Mouse (Mus musculus) lung, postnatal 0 days (tissue): ENCODE results near the gene Ppp2r5a. TPM values are rescaled to one million over a fixed set of nuclear protein-coding genes. Genes with fewer than 3 reads are reported as not detected.

Experiments
- ATAC-seq: fragments of 200-750 bp; cut with Nextera tagmentation; 2 replicates; pipeline ENCODE4 v1.8.0; 2017; ENCODE audit warnings: moderate library complexity
- DNase-seq: peaks from one replicate; pipeline ENCODE4 v3.0.0-alpha.2; 2016; ENCODE audit warnings: low spot score
- H3K27ac ChIP-seq: fragments of 300-500 bp; sonication (generic); 2 replicates; pipeline ENCODE4 v1.5.1; 2014; ENCODE audit warnings: antibody characterized with exemption, mild to moderate bottlenecking, low read length, mixed read lengths
- H3K27me3 ChIP-seq: fragments of 300-500 bp; sonication (generic); replicated peaks from 2 replicates; pipeline ENCODE4 v1.6.1; 2014; ENCODE audit warnings: low read length, mixed read lengths; ENCODE audit not compliant: insufficient read depth
- H3K36me3 ChIP-seq: fragments of 300-500 bp; sonication (generic); 2 replicates; pipeline ENCODE4 v1.6.1; 2014; ENCODE audit warnings: low read length, mixed read lengths; ENCODE audit not compliant: insufficient read depth
- H3K4me1 ChIP-seq: fragments of 300-500 bp; sonication (generic); 2 replicates; pipeline ENCODE4 v1.6.1; 2014; ENCODE audit warnings: antibody characterized with exemption, low read depth, low read length, mixed read lengths; ENCODE audit not compliant: insufficient read depth
- H3K4me2 ChIP-seq: fragments of 300-500 bp; sonication (generic); replicated peaks from 2 replicates; pipeline ENCODE4 v1.6.1; 2014; ENCODE audit warnings: low read depth, mild to moderate bottlenecking, low read length, moderate library complexity, mixed read lengths
- H3K4me3 ChIP-seq: fragments of 300-500 bp; sonication (generic); 2 replicates; pipeline ENCODE4 v1.5.1; 2014; ENCODE audit warnings: low read depth, low read length
- H3K9ac ChIP-seq: fragments of 300-500 bp; sonication (generic); replicated peaks from 2 replicates; pipeline ENCODE4 v1.6.1; 2014; ENCODE audit warnings: low read depth, mild to moderate bottlenecking
- H3K9me3 ChIP-seq: fragments of 300-500 bp; sonication (generic); 2 replicates; pipeline ENCODE4 v1.6.1; 2016; ENCODE audit warnings: low read length, mixed read lengths
- CTCF ChIP-seq: IDR thresholded peaks from 2 replicates; pipeline ENCODE4 v1.5.1; 2016; ENCODE audit warnings: antibody characterized with exemption, mild to moderate bottlenecking
- EP300 ChIP-seq: IDR thresholded peaks from 2 replicates; pipeline ENCODE4 v1.6.1; 2016; ENCODE audit warnings: antibody characterized with exemption, mild to moderate bottlenecking, control low read depth
- WGBS: fragments of 180-500 bp; shearing (Covaris S2); extraction: QIAGEN DNeasy Blood & Tissue Kit; methylation state at CpG from one replicate; pipeline ENCODE4 v1.1.7; 2014; 5-methylcytosine and 5-hydroxymethylcytosine counted together
- polyA plus RNA-seq: library from polyadenylated mRNA; unstranded; fragments of >200 nt; fragmentation: Nextera tagmentation; extraction: Ambion mirVana; gene quantifications from 2 replicates; pipeline ENCODE4 v1.2.1, GENCODE M21; 2015

Ppp2r5a gene
- polyA plus RNA-seq, 1 experiment from 2014 or later, result 51.5 TPM

GRCm38 (mm10) chr1:191362412-191362811 is 40.7 kb downstream of the Ppp2r5a start:
- no peak for TF ChIP-seq CTCF
- no peak for TF ChIP-seq EP300
- no peaks in the 10 kb centered on the region for H3K4me1 ChIP-seq
- H3K4me2 ChIP-seq, result no peak overlapping the region
- no peak for DNase-seq
- WGBS, result 69% methylated on average over 6 of the region's 6 CpGs
- H3K27me3 ChIP-seq, result no peaks in the 10 kb centered on the region
- no peaks in the 10 kb centered on the region for H3K9me3 ChIP-seq
- peaks cover 34% of the 10 kb centered on the region; the same call in 1 of the 2 replicates for H3K36me3 ChIP-seq
- H3K4me3 ChIP-seq, result no peak overlapping the region
- no peak overlapping the region for H3K27ac ChIP-seq
- H3K9ac ChIP-seq, result no peak overlapping the region
- ATAC-seq, result no peak

- H3K36me3 ChIP-seq, result peaks cover 36% of the 10 kb centered on the region; the same call in 1 of the 2 replicates
- no peaks in the 10 kb centered on the region for H3K4me1 ChIP-seq
- no peak overlapping the region for H3K4me3 ChIP-seq
- 83% methylated on average over 7 of the region's 7 CpGs for WGBS
- H3K27ac ChIP-seq, result no peak overlapping the region
- H3K27me3 ChIP-seq, result no peaks in the 10 kb centered on the region
- H3K4me2 ChIP-seq, result no peak overlapping the region
- H3K9me3 ChIP-seq, result no peaks in the 10 kb centered on the region
- H3K9ac ChIP-seq, result no peak overlapping the region
- DNase-seq, result no peak
- no peak for ATAC-seq
- TF ChIP-seq EP300 (no peak), CTCF (no peak)
Measured at GRCm38 (mm10) chr1:191359478-191359877, 43.6 kb downstream of the Ppp2r5a start.

GRCm38 (mm10) chr1:191356936-191357335 is 46.1 kb downstream of the Ppp2r5a start:
- H3K9me3 ChIP-seq, result no peaks in the 10 kb centered on the region
- ATAC-seq, result no peak
- no peak for DNase-seq
- peaks cover 46% of the 10 kb centered on the region for H3K36me3 ChIP-seq
- no peaks in the 10 kb centered on the region for H3K4me1 ChIP-seq
- no peaks in the 10 kb centered on the region for H3K27me3 ChIP-seq
- 64% methylated on average over 1 of the region's 1 CpGs for WGBS
- H3K9ac ChIP-seq, result no peak overlapping the region
- H3K27ac ChIP-seq, result no peak overlapping the region
- TF ChIP-seq EP300 (no peak), CTCF (no peak)
- H3K4me2 ChIP-seq, result no peak overlapping the region
- no peak overlapping the region for H3K4me3 ChIP-seq

- no peak for TF ChIP-seq CTCF
- TF ChIP-seq EP300, result no peak
- no peak overlapping the region for H3K9ac ChIP-seq
- no peaks in the 10 kb centered on the region for H3K4me1 ChIP-seq
- DNase-seq (no peak), ATAC-seq (no peak)
- peaks cover 36% of the 10 kb centered on the region for H3K36me3 ChIP-seq
- H3K27ac ChIP-seq, result no peak overlapping the region
- H3K9me3 ChIP-seq, result no peaks in the 10 kb centered on the region
- no peak overlapping the region for H3K4me2 ChIP-seq
- H3K4me3 ChIP-seq, result no peak overlapping the region
- WGBS, result 91% methylated on average over 4 of the region's 4 CpGs
- no peaks in the 10 kb centered on the region for H3K27me3 ChIP-seq
Measured at GRCm38 (mm10) chr1:191353836-191354235, 49.2 kb downstream of the Ppp2r5a start.

GRCm38 (mm10) chr1:191352786-191353488 is 50.1 kb downstream of the Ppp2r5a start:
- H3K4me2 ChIP-seq, result no peak overlapping the region
- H3K4me1 ChIP-seq, result no peaks in the 10 kb centered on the region
- ATAC-seq, result no peak
- H3K36me3 ChIP-seq, result peaks cover 27% of the 10 kb centered on the region
- no peak overlapping the region for H3K27ac ChIP-seq
- H3K27me3 ChIP-seq, result no peaks in the 10 kb centered on the region
- no peak overlapping the region for H3K4me3 ChIP-seq
- no peaks in the 10 kb centered on the region for H3K9me3 ChIP-seq
- TF ChIP-seq EP300, result no peak
- TF ChIP-seq CTCF, result peak; percentile 67
- 60% methylated on average over 14 of the region's 14 CpGs for WGBS
- no peak overlapping the region for H3K9ac ChIP-seq
- DNase-seq, result peak; percentile 83

- Histone ChIP-seq H3K4me2 (no peak overlapping the region), H3K27ac (0 out of 2 replicates have a peak overlapping the region, but pooled peaks have one; percentile 72), H3K36me3 (peaks cover 23% of the 10 kb centered on the region), H3K9me3 (no peaks in the 10 kb centered on the region), H3K4me1 (no peaks in the 10 kb centered on the region), H3K9ac (no peak overlapping the region), H3K4me3 (no peak overlapping the region), H3K27me3 (no peaks in the 10 kb centered on the region)
- WGBS, result 92% methylated on average over 5 of the region's 5 CpGs
- ATAC-seq (no peak), DNase-seq (no peak)
- no peak for TF ChIP-seq EP300
- TF ChIP-seq CTCF, result no peak
Measured at GRCm38 (mm10) chr1:191350355-191350754, 52.7 kb downstream of the Ppp2r5a start.
